Mouse (Mus musculus) intestine, embryonic 14.5 days (tissue): ENCODE measurements around the gene Lrrc43. TPM values are rescaled to one million over a fixed set of nuclear protein-coding genes. Genes with fewer than 3 reads are reported as not detected.

Experiments
- ATAC-seq: fragments of 200-750 bp; cut with Nextera tagmentation; replicated peaks from 2 replicates; pipeline ENCODE4 v1.8.0; 2017; ENCODE audit warnings: low read depth, moderate number of reproducible peaks, moderate TSS enrichment, moderate library complexity; ENCODE audit not compliant: low FRiP score, low TSS enrichment
- DNase-seq: peaks from one replicate; pipeline ENCODE4 v3.0.0-alpha.2; 2018; ENCODE audit warnings: low spot score
- H3K27ac ChIP-seq: fragments of 300-500 bp; sonication (generic); 2 replicates; pipeline ENCODE4 v1.5.1; 2014; ENCODE audit warnings: low read depth, mild to moderate bottlenecking, control low read depth
- H3K27me3 ChIP-seq: fragments of 300-500 bp; sonication (generic); replicated peaks from 2 replicates; pipeline ENCODE4 v1.6.1; 2014; ENCODE audit warnings: low read length, control low read depth; ENCODE audit not compliant: control insufficient read depth, insufficient read depth
- H3K36me3 ChIP-seq: fragments of 300-500 bp; sonication (generic); 2 replicates; pipeline ENCODE4 v1.6.1; 2014; ENCODE audit warnings: low read length, control low read depth; ENCODE audit not compliant: control insufficient read depth, insufficient read depth
- H3K4me1 ChIP-seq: fragments of 300-500 bp; sonication (generic); replicated peaks from 2 replicates; pipeline ENCODE4 v1.6.1; 2014; ENCODE audit warnings: low read length, control low read depth, mixed read lengths; ENCODE audit not compliant: control insufficient read depth, insufficient read depth
- H3K4me2 ChIP-seq: fragments of 300-500 bp; sonication (generic); 2 replicates; pipeline ENCODE4 v1.6.1; 2014; ENCODE audit warnings: low read length
- H3K4me3 ChIP-seq: fragments of 300-500 bp; sonication (generic); 2 replicates; pipeline ENCODE4 v1.5.1; 2014; ENCODE audit warnings: low read depth, low read length, control low read depth, mixed read lengths
- H3K9ac ChIP-seq: fragments of 300-500 bp; sonication (generic); 2 replicates; pipeline ENCODE4 v1.6.1; 2014; ENCODE audit warnings: mild to moderate bottlenecking, low read length
- H3K9me3 ChIP-seq: fragments of 300-500 bp; sonication (generic); 2 replicates; pipeline ENCODE4 v1.6.1; 2016; ENCODE audit warnings: low read length, control low read depth; ENCODE audit not compliant: control insufficient read depth
- WGBS: fragments of 180-500 bp; shearing (Covaris S2); extraction: QIAGEN DNeasy Blood & Tissue Kit; methylation state at CpG from one replicate; pipeline ENCODE4 v1.1.7; 2014; 5-methylcytosine and 5-hydroxymethylcytosine counted together
- polyA plus RNA-seq: library from polyadenylated mRNA; unstranded; fragments of >200 nt; fragmentation: Nextera tagmentation; extraction: Ambion mirVana; gene quantifications from 2 replicates; pipeline ENCODE4 v1.2.1, GENCODE M21; 2014

Lrrc43 gene
- polyA plus RNA-seq, 1 experiment from 2014 or later = not detected

GRCm38 (mm10) chr5:123524393-123524750 lies 35.3 kb downstream of the Lrrc43 start:
- no peaks in the 10 kb centered on the region for H3K27me3 ChIP-seq
- no peaks in the 10 kb centered on the region for H3K9me3 ChIP-seq
- peak; percentile 95 for ATAC-seq
- H3K4me2 ChIP-seq = peak overlapping the region; percentile 40
- peaks cover 17% of the 10 kb centered on the region for H3K36me3 ChIP-seq
- peak overlapping the region; percentile 60 for H3K4me3 ChIP-seq
- no peak for DNase-seq
- peak overlapping the region; percentile 63; the same call in 1 of the 2 replicates for H3K9ac ChIP-seq
- peaks cover 12% of the 10 kb centered on the region for H3K4me1 ChIP-seq
- no peak overlapping the region for H3K27ac ChIP-seq
- WGBS = 1% methylated on average over 26 of the region's 27 CpGs

GRCm38 (mm10) chr5:123525281-123525680 lies 36.2 kb downstream of the Lrrc43 start, which contains the start of gene Gm49027:
TSS of gene Gm49027 (minus strand) at chr5:123525488.
- H3K9me3 ChIP-seq = no peaks in the 10 kb centered on the region
- 83% methylated on average over 7 of the region's 7 CpGs for WGBS
- H3K27me3 ChIP-seq = no peaks in the 10 kb centered on the region
- H3K9ac ChIP-seq = no peak within 1 kb of the TSS
- peak within 1 kb of the TSS; percentile 6; the same call in 1 of the 2 replicates for H3K27ac ChIP-seq
- H3K4me1 ChIP-seq = peaks cover 9% of the 10 kb centered on the region
- DNase-seq = no peak
- H3K36me3 ChIP-seq = peaks cover 26% of the 10 kb centered on the region
- peak within 1 kb of the TSS; percentile 60 for H3K4me3 ChIP-seq
- ATAC-seq = no peak
- peak within 1 kb of the TSS; percentile 40 for H3K4me2 ChIP-seq

- DNase-seq = no peak
- 88% methylated on average over 9 of the region's 9 CpGs for WGBS
- Histone ChIP-seq H3K27me3 (no peaks in the 10 kb centered on the region), H3K9me3 (no peaks in the 10 kb centered on the region), H3K9ac (no peak overlapping the region), H3K36me3 (peaks cover 31% of the 10 kb centered on the region), H3K4me3 (no peak overlapping the region), H3K27ac (0 out of 2 replicates have a peak overlapping the region, but pooled peaks have one; percentile 6), H3K4me2 (no peak overlapping the region), H3K4me1 (peaks cover 9% of the 10 kb centered on the region)
- ATAC-seq = no peak
Measured at GRCm38 (mm10) chr5:123525916-123526495, 36.9 kb downstream of the Lrrc43 start.

GRCm38 (mm10) chr5:123528641-123529040 lies 39.5 kb downstream of the Lrrc43 start:
- Histone ChIP-seq H3K4me2 (no peak overlapping the region), H3K27ac (no peak overlapping the region), H3K4me1 (0 out of 2 replicates have a peak, but pooled peaks cover 2% of the 10 kb centered on the region), H3K4me3 (no peak overlapping the region), H3K9ac (no peak overlapping the region), H3K36me3 (peaks cover 56% of the 10 kb centered on the region), H3K27me3 (no peaks in the 10 kb centered on the region), H3K9me3 (no peaks in the 10 kb centered on the region)
- 73% methylated on average over 7 of the region's 7 CpGs for WGBS
- ATAC-seq (no peak), DNase-seq (no peak)

- no peak for DNase-seq
- Histone ChIP-seq H3K4me1 (no peaks in the 10 kb centered on the region), H3K4me3 (no peak overlapping the region), H3K36me3 (peaks cover 69% of the 10 kb centered on the region), H3K27me3 (no peaks in the 10 kb centered on the region), H3K9me3 (no peaks in the 10 kb centered on the region), H3K27ac (no peak overlapping the region), H3K4me2 (no peak overlapping the region), H3K9ac (no peak overlapping the region)
- ATAC-seq = no peak
- 87% methylated on average over 8 of the region's 8 CpGs for WGBS
Measured at GRCm38 (mm10) chr5:123530056-123530455, 41.0 kb downstream of the Lrrc43 start.

GRCm38 (mm10) chr5:123533801-123534200 lies 44.7 kb downstream of the Lrrc43 start:
- H3K36me3 ChIP-seq = peaks cover 77% of the 10 kb centered on the region
- no peak for ATAC-seq
- H3K27me3 ChIP-seq = no peaks in the 10 kb centered on the region
- 93% methylated on average over 10 of the region's 10 CpGs for WGBS
- H3K9me3 ChIP-seq = no peaks in the 10 kb centered on the region
- no peak overlapping the region for H3K9ac ChIP-seq
- DNase-seq = no peak
- H3K4me1 ChIP-seq = no peaks in the 10 kb centered on the region
- H3K27ac ChIP-seq = no peak overlapping the region
- H3K4me2 ChIP-seq = no peak overlapping the region
- H3K4me3 ChIP-seq = no peak overlapping the region

- no peak overlapping the region for H3K4me3 ChIP-seq
- H3K4me1 ChIP-seq = no peaks in the 10 kb centered on the region
- DNase-seq = no peak
- H3K4me2 ChIP-seq = no peak overlapping the region
- H3K27ac ChIP-seq = no peak overlapping the region
- no peaks in the 10 kb centered on the region for H3K9me3 ChIP-seq
- WGBS = 90% methylated on average over 7 of the region's 7 CpGs
- H3K36me3 ChIP-seq = peaks cover 36% of the 10 kb centered on the region
- no peak for ATAC-seq
- H3K9ac ChIP-seq = no peak overlapping the region
- no peaks in the 10 kb centered on the region for H3K27me3 ChIP-seq
Measured at GRCm38 (mm10) chr5:123555693-123556092, 66.6 kb downstream of the Lrrc43 start.

GRCm38 (mm10) chr5:123556451-123556850 lies 67.3 kb downstream of the Lrrc43 start:
- Histone ChIP-seq H3K36me3 (peaks cover 36% of the 10 kb centered on the region), H3K27ac (no peak overlapping the region), H3K27me3 (no peaks in the 10 kb centered on the region), H3K9ac (no peak overlapping the region), H3K4me2 (no peak overlapping the region), H3K9me3 (no peaks in the 10 kb centered on the region), H3K4me1 (no peaks in the 10 kb centered on the region), H3K4me3 (no peak overlapping the region)
- 72% methylated on average over 2 of the region's 2 CpGs for WGBS
- ATAC-seq (no peak), DNase-seq (no peak)
